Mouse (Mus musculus): ENCODE data around the gene Glipr1.
"Not testable (repeated sequence)": the region's sequence is repeated elsewhere in the genome, so short reads cannot be mapped to it uniquely, and the experiment has no call there.

GRCm38 (mm10) chr10:112009511-112009910, 7.1 kb upstream of the Glipr1 start:
- TF ChIP-seq CTCF (IDR thresholded peaks at IDR 0.05; ENCODE audit: low read depth, low read length); POLR2A (IDR thresholded peaks at IDR 0.05; ENCODE audit: extremely low read depth, insufficient read depth, low read length): not testable (repeated sequence)
